Mouse (Mus musculus) right cerebral cortex, postnatal 25 days (tissue): ENCODE results near the gene Syce2.
A peak's percentile ranks its signal among the peaks of the same experiment; 100 is the strongest.

Experiments
- DNase-seq: peaks from one replicate; pipeline ENCODE4 v3.0.0; 2022

The Syce2 gene

GRCm38 (mm10) chr8:84845355-84846093, 26.4 kb upstream of the Syce2 start:
- DNase-seq = no peak

GRCm38 (mm10) chr8:84846094-84846721, 25.7 kb upstream of the Syce2 start:
- no peak for DNase-seq

- DNase-seq = peak; percentile 99
Observed at GRCm38 (mm10) chr8:84846722-84847572, 25.0 kb upstream of the Syce2 start, which contains the start of gene Calr. TSS of gene Calr (minus strand) at chr8:84846934.

GRCm38 (mm10) chr8:84847684-84848435, 24.1 kb upstream of the Syce2 start:
- no peak for DNase-seq

GRCm38 (mm10) chr8:84856434-84856833, 15.5 kb upstream of the Syce2 start:
- no peak for DNase-seq

GRCm38 (mm10) chr8:84856864-84857441, 15.0 kb upstream of the Syce2 start, which contains the start of gene Farsa:
TSS of gene Farsa (plus strand) at chr8:84856989.
- peak; percentile 92 for DNase-seq

GRCm38 (mm10) chr8:84872309-84872965, 526 bp downstream of the Syce2 start:
- no peak for DNase-seq

GRCm38 (mm10) chr8:84873016-84873415, 1.1 kb downstream of the Syce2 start:
- no peak for DNase-seq

GRCm38 (mm10) chr8:84874339-84874738, 2.4 kb downstream of the Syce2 start:
- DNase-seq = no peak

- no peak for DNase-seq
Observed at GRCm38 (mm10) chr8:84877297-84878035, 5.6 kb downstream of the Syce2 start.

- no peak for DNase-seq
Observed at GRCm38 (mm10) chr8:84878915-84879314, 7.0 kb downstream of the Syce2 start.

GRCm38 (mm10) chr8:84884728-84885127, 12.8 kb downstream of the Syce2 start:
- DNase-seq = no peak

- DNase-seq = no peak
Observed at GRCm38 (mm10) chr8:84888280-84888679, 16.4 kb downstream of the Syce2 start.

- DNase-seq = no peak
Observed at GRCm38 (mm10) chr8:84889141-84889540, 17.2 kb downstream of the Syce2 start.

- DNase-seq = no peak
Observed at GRCm38 (mm10) chr8:84892993-84893708, 21.2 kb downstream of the Syce2 start.

- peak; percentile 93 for DNase-seq
Observed at GRCm38 (mm10) chr8:84893709-84894134, 21.8 kb downstream of the Syce2 start, which contains the start of gene Gcdh. TSS of gene Gcdh (minus strand) at chr8:84893921.

- DNase-seq = no peak
Observed at GRCm38 (mm10) chr8:84895963-84896362, 24.1 kb downstream of the Syce2 start.

- no peak for DNase-seq
Observed at GRCm38 (mm10) chr8:84901071-84901470, 29.2 kb downstream of the Syce2 start.

GRCm38 (mm10) chr8:84901752-84902151, 29.8 kb downstream of the Syce2 start, which contains the start of gene Klf1:
TSS of gene Klf1 (plus strand) at chr8:84901928.
- no peak for DNase-seq

GRCm38 (mm10) chr8:84902367-84902919, 30.5 kb downstream of the Syce2 start:
- DNase-seq = no peak
